Mouse (Mus musculus): Measurements from ENCODE around the gene Tpk1. TPM values are rescaled to one million over a fixed set of nuclear protein-coding genes. Genes with fewer than 3 reads are reported as not detected.

The Tpk1 gene
- polyA plus RNA-seq, 1 experiment = 33.1 TPM

DNA sequence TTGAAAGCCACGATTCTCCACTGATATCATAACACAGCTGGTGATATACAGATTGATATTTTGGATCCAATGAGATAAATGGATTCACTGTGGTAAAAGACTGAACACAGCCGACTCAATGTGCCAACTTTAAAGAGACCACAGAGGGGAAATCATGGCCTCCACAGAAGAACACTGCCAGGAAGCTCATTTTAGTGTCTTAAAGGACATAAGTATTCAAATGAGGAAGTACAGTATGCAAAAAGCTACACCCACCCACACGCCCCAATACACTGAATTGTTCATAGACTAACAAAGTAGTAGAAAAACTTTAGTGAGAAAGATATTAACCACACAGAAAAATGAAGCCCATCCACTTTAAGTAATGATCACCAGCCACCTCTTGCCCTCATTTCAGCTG is 46.8 kb downstream of the Tpk1 start:
- Histone ChIP-seq H3K36me3 (ENCODE audit: control insufficient read depth, insufficient read depth, low read length) (no peaks in the 10 kb centered on the region), H3K27me3 (replicated peaks; ENCODE audit: control insufficient read depth, insufficient read depth, low read length) (no peaks in the 10 kb centered on the region), H3K4me3 (ENCODE audit: insufficient read depth, low read depth, low read length) (no peak overlapping the region), H3K27ac (ENCODE audit: insufficient read depth, low read depth, low read length) (no peak overlapping the region), H3K4me1 (ENCODE audit: control insufficient read depth, insufficient read depth, low read length) (no peaks in the 10 kb centered on the region)
- TF ChIP-seq POLR2A (IDR thresholded peaks at IDR 0.05; ENCODE audit: low read depth, low read length) (no peak), CTCF (conservative IDR thresholded peaks at IDR 0.05; ENCODE audit: insufficient read depth, insufficient read length, low read depth, low read length) (no peak)
- WGBS = 91% methylated on average over 3 of the region's 3 CpGs
- DNase-seq = no peak

DNA sequence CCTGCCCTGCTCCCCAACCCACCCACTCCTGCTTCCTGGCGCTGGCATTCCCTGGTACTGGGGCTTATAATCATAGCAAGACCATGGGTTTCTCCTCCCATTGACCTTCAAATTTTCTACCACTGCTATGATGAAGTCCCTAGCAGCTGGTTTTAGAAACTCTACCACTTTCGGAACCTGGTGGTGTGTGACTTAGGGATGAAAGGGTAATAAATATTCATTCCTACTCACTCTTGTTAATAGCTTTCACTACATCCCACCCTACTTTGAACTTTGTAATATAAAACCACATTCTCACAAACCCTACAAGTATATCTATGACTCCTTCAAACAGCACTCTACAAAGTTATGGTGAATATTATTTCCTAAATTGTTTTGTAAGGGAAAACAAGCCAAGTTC is 54.3 kb downstream of the Tpk1 start:
- no peak for DNase-seq
- no peaks in the 10 kb centered on the region for H3K36me3 ChIP-seq (ENCODE audit: control insufficient read depth, insufficient read depth, low read length)
- TF ChIP-seq POLR2A (IDR thresholded peaks at IDR 0.05; ENCODE audit: low read depth, low read length) (no peak), CTCF (conservative IDR thresholded peaks at IDR 0.05; ENCODE audit: insufficient read depth, insufficient read length, low read depth, low read length) (no peak)
- no peak overlapping the region for H3K27ac ChIP-seq (ENCODE audit: insufficient read depth, low read depth, low read length)
- no peak overlapping the region for H3K4me3 ChIP-seq (ENCODE audit: insufficient read depth, low read depth, low read length)
- H3K4me1 ChIP-seq (ENCODE audit: control insufficient read depth, insufficient read depth, low read length) = no peaks in the 10 kb centered on the region
- no peaks in the 10 kb centered on the region for H3K27me3 ChIP-seq (replicated peaks; ENCODE audit: control insufficient read depth, insufficient read depth, low read length)
- WGBS = 65% methylated on average over 2 of the region's 2 CpGs

DNA sequence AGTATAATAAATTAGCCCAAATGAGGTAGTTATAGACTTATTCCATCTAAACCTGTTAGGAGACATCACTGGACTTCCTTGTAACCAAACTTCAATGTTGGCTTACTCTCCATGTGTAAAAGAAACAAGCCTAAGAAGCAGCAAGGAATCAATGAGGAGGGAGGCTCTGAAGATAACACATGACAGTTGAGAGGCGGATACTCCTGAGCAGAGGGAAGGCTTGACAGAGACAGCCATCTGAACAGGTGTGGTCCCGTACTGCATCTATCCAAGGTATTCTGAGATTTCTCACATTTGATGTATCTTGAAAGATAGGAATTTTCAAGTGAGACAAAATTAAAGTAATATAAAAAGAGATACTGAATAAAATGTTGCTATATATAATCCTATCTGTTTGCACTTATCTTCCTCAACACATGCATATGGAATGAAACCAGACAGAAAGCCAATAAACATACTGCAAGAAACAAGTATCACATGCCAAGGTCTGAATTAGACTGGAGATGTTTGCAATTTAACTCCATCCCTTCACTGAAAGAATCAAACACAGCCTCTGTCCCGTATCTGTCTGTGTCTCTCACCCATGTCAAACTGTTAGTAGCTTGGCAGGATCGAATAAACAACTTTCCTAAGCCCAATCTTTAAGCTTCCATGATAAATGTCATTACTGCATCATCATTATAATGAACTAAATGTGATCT is 75.1 kb downstream of the Tpk1 start:
- WGBS = 77% methylated on average over 4 of the region's 4 CpGs
- H3K27me3 ChIP-seq (replicated peaks; ENCODE audit: control insufficient read depth, insufficient read depth, low read length) = no peaks in the 10 kb centered on the region
- DNase-seq = no peak
- H3K36me3 ChIP-seq (ENCODE audit: control insufficient read depth, insufficient read depth, low read length) = no peaks in the 10 kb centered on the region
- no peak overlapping the region for H3K4me3 ChIP-seq (ENCODE audit: insufficient read depth, low read depth, low read length)
- no peak for TF ChIP-seq POLR2A (IDR thresholded peaks at IDR 0.05; ENCODE audit: low read depth, low read length)
- TF ChIP-seq CTCF (conservative IDR thresholded peaks at IDR 0.05; ENCODE audit: insufficient read depth, insufficient read length, low read depth, low read length) = no peak
- no peaks in the 10 kb centered on the region for H3K4me1 ChIP-seq (ENCODE audit: control insufficient read depth, insufficient read depth, low read length)
- no peak overlapping the region for H3K27ac ChIP-seq (ENCODE audit: insufficient read depth, low read depth, low read length)

DNA sequence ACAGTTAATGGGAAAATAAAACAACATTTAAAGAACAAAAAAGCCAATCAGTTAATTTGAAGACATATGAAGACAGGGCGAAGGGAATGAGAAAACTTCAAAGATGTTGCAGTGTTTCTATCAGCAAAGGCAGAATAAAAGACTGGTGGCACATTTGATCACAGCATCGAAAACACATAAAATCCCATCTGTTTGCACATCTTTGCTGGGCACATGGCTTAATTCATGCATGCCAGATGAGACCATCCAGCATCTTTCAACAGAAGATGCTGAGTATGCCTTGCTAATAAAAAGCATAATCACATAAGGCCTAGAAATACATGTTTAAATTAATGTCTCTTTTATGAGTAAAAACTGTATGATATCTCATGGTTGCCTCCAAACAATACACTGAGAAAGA is 80.8 kb downstream of the Tpk1 start:
- Histone ChIP-seq H3K27me3 (replicated peaks; ENCODE audit: control insufficient read depth, insufficient read depth, low read length) (no peaks in the 10 kb centered on the region), H3K36me3 (ENCODE audit: control insufficient read depth, insufficient read depth, low read length) (no peaks in the 10 kb centered on the region), H3K4me1 (ENCODE audit: control insufficient read depth, insufficient read depth, low read length) (no peaks in the 10 kb centered on the region), H3K27ac (ENCODE audit: insufficient read depth, low read depth, low read length) (no peak overlapping the region), H3K4me3 (ENCODE audit: insufficient read depth, low read depth, low read length) (no peak overlapping the region)
- DNase-seq = no peak
- TF ChIP-seq CTCF (conservative IDR thresholded peaks at IDR 0.05; ENCODE audit: insufficient read depth, insufficient read length, low read depth, low read length) = no peak
- no peak for TF ChIP-seq POLR2A (IDR thresholded peaks at IDR 0.05; ENCODE audit: low read depth, low read length)
- WGBS = 93% methylated on average over 2 of the region's 2 CpGs

DNA sequence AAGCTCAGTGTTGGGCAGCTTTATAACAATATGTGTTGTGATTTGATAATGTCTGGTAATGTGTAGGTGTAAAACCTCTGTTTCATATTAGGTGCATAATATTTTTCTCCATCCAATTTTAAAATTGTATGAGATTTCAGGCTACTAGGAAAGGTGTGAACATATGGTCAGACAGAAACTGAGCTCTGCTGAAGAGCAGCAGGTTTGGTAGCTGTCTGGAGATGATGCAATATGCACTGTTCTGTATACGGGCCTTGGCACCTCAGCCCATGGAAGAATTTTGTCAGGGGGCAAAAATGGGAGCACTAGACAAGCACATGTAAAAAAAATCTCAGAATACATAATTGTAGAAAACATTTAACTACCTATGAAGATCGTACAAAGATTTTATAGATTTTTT is 84.3 kb downstream of the Tpk1 start:
- Histone ChIP-seq H3K27ac (ENCODE audit: insufficient read depth, low read depth, low read length) (no peak overlapping the region), H3K4me1 (ENCODE audit: control insufficient read depth, insufficient read depth, low read length) (no peaks in the 10 kb centered on the region), H3K27me3 (replicated peaks; ENCODE audit: control insufficient read depth, insufficient read depth, low read length) (no peaks in the 10 kb centered on the region), H3K4me3 (ENCODE audit: insufficient read depth, low read depth, low read length) (no peak overlapping the region), H3K36me3 (ENCODE audit: control insufficient read depth, insufficient read depth, low read length) (no peaks in the 10 kb centered on the region)
- 91% methylated on average over 2 of the region's 2 CpGs for WGBS
- DNase-seq = no peak
- TF ChIP-seq POLR2A (IDR thresholded peaks at IDR 0.05; ENCODE audit: low read depth, low read length) (no peak), CTCF (conservative IDR thresholded peaks at IDR 0.05; ENCODE audit: insufficient read depth, insufficient read length, low read depth, low read length) (no peak)

DNA sequence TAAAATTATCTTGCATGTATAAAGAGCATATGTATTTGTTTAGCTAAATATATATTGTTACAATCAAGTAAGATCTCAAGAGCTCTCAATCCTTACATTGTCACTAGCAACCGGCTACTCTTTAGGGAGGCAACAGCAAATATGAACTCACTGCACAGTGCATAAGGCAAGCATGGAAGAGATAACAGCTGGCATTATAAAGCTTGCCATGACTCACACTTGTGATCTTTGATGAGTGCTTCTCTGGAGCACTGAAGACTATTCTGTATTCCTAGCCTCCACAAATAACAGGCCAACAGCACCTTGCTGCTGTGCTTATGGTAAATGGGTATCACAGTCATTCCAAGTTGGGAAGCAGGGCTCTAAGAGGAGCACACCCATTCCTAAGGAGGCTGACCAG is 98.2 kb downstream of the Tpk1 start:
- Histone ChIP-seq H3K27me3 (replicated peaks; ENCODE audit: control insufficient read depth, insufficient read depth, low read length) (no peaks in the 10 kb centered on the region), H3K27ac (ENCODE audit: insufficient read depth, low read depth, low read length) (no peak overlapping the region), H3K36me3 (ENCODE audit: control insufficient read depth, insufficient read depth, low read length) (no peaks in the 10 kb centered on the region), H3K4me1 (ENCODE audit: control insufficient read depth, insufficient read depth, low read length) (no peaks in the 10 kb centered on the region), H3K4me3 (ENCODE audit: insufficient read depth, low read depth, low read length) (no peak overlapping the region)
- DNase-seq = no peak
- TF ChIP-seq POLR2A (IDR thresholded peaks at IDR 0.05; ENCODE audit: low read depth, low read length) (no peak), CTCF (conservative IDR thresholded peaks at IDR 0.05; ENCODE audit: insufficient read depth, insufficient read length, low read depth, low read length) (no peak)
- WGBS = 92% methylated on average over 1 of the region's 1 CpGs

DNA sequence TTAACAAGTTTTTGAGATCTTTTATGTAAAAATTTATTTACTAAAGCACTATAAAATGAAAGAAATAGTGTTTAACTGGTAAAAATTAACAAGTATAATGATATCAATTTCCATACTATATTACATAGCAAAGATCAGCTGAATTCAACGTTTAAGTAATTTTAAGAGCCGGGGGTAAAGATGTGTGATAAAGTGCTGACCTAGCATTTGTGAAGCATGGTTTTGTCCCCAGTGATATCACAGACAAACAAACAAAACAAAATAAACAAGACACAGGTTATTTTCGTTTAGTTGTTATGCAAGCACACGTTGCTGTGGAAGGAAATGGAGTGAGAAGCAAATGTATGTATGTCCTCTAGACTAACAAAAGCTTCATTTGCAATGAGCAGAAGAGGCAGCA is 103.6 kb downstream of the Tpk1 start:
- H3K4me3 ChIP-seq (ENCODE audit: insufficient read depth, low read depth, low read length) = no peak overlapping the region
- H3K27ac ChIP-seq (ENCODE audit: insufficient read depth, low read depth, low read length) = no peak overlapping the region
- H3K36me3 ChIP-seq (ENCODE audit: control insufficient read depth, insufficient read depth, low read length) = no peaks in the 10 kb centered on the region
- TF ChIP-seq CTCF (conservative IDR thresholded peaks at IDR 0.05; ENCODE audit: insufficient read depth, insufficient read length, low read depth, low read length) = no peak
- TF ChIP-seq POLR2A (IDR thresholded peaks at IDR 0.05; ENCODE audit: low read depth, low read length) = no peak
- H3K27me3 ChIP-seq (replicated peaks; ENCODE audit: control insufficient read depth, insufficient read depth, low read length) = no peaks in the 10 kb centered on the region
- no peak for DNase-seq
- WGBS = 82% methylated on average over 4 of the region's 4 CpGs
- H3K4me1 ChIP-seq (ENCODE audit: control insufficient read depth, insufficient read depth, low read length) = no peaks in the 10 kb centered on the region
